Mouse (Mus musculus) frontal cortex, adult 2 months (tissue): ENCODE results near the gene Abl2. TPM values are rescaled to one million over a fixed set of nuclear protein-coding genes. Genes with fewer than 3 reads are reported as not detected.

ENCODE experiments used
- DNase-seq, 2 experiments: peaks; one replicate each; pipeline ENCODE4 v3.0.0; 2022; ENCODE audit warnings: low spot score in 1 of 2; ENCODE audit errors: extremely low spot score in 1 of 2
- polyA plus RNA-seq: library from polyadenylated mRNA; depleted of rRNA; stranded (reverse); fragments of >200 nt; gene quantifications from 2 replicates; pipeline ENCODE4 v1.2.3, GENCODE M21; 2012; rRNA removed

The Abl2 gene
- polyA plus RNA-seq, 1 experiment = 34.1 TPM

- DNase-seq = peak in 1 of 2 experiments; percentile 32
Measured at GRCm38 (mm10) chr1:156667141-156667926, 108.7 kb downstream of the Abl2 start.

GRCm38 (mm10) chr1:156668602-156669001, 110.0 kb downstream of the Abl2 start:
- no peak for DNase-seq

- DNase-seq = no peak
Measured at GRCm38 (mm10) chr1:156669208-156669983, 110.8 kb downstream of the Abl2 start.

GRCm38 (mm10) chr1:156671921-156672320, 113.3 kb downstream of the Abl2 start:
- DNase-seq = peak in 1 of 2 experiments; percentile 69

GRCm38 (mm10) chr1:156672720-156673475, 114.3 kb downstream of the Abl2 start:
- no peak for DNase-seq

GRCm38 (mm10) chr1:156673476-156674194, 115.0 kb downstream of the Abl2 start:
- no peak for DNase-seq

- DNase-seq = peak; percentile 49 to 63
Measured at GRCm38 (mm10) chr1:156674195-156675000, 115.8 kb downstream of the Abl2 start, which contains the start of gene Tor3a. Gene Tor3a (minus strand): TSS chr1:156674356.

GRCm38 (mm10) chr1:156676171-156676570, 117.6 kb downstream of the Abl2 start:
- peak in 1 of 2 experiments; percentile 71 for DNase-seq

- DNase-seq = no peak
Measured at GRCm38 (mm10) chr1:156676596-156676995, 118.0 kb downstream of the Abl2 start.

- DNase-seq = no peak
Measured at GRCm38 (mm10) chr1:156677230-156677629, 118.6 kb downstream of the Abl2 start.

- no peak for DNase-seq
Measured at GRCm38 (mm10) chr1:156679599-156679998, 121.0 kb downstream of the Abl2 start.

- DNase-seq = no peak
Measured at GRCm38 (mm10) chr1:156686025-156686661, 127.6 kb downstream of the Abl2 start.

Other genes with a start within 250 kb of the Abl2 start
- 0.21 and 0.26 TPM in 2 replicates for gene Nphs2, start 248.1 kb upstream of the Abl2 start, polyA plus RNA-seq
- 47.2 and 49.4 TPM in 2 replicates for gene Gm2000, start 192.7 kb upstream of the Abl2 start, polyA plus RNA-seq
- gene Axdnd1, start 137.6 kb upstream of the Abl2 start, polyA plus RNA-seq = 0.71 and 0.84 TPM in 2 replicates
- 20.3 and 23.5 TPM in 2 replicates for gene Soat1, start 84.5 kb upstream of the Abl2 start, polyA plus RNA-seq
- gene Gm10031, start 34.8 kb upstream of the Abl2 start, polyA plus RNA-seq = 5.1 and 8.1 TPM in 2 replicates
- gene Tor3a, start 115.6 kb downstream of the Abl2 start, polyA plus RNA-seq = 6.2 and 6.6 TPM in 2 replicates
- gene Fam20b, start 160.3 kb downstream of the Abl2 start, polyA plus RNA-seq = 43.9 and 44.5 TPM in 2 replicates